Mouse (Mus musculus) neural tube, embryonic 15.5 days (tissue): Measurements from ENCODE around the gene Tbx3. TPM values are rescaled to one million over a fixed set of nuclear protein-coding genes. Genes with fewer than 3 reads are reported as not detected.

Source experiments
- ATAC-seq: fragments of 200-750 bp; cut with Nextera tagmentation; 2 replicates; pipeline ENCODE4 v1.8.0; 2017; ENCODE audit warnings: mild to moderate bottlenecking, moderate TSS enrichment, moderate library complexity; ENCODE audit not compliant: low FRiP score
- H3K27ac ChIP-seq: fragments of 300-500 bp; sonication (generic); replicated peaks from 2 replicates; pipeline ENCODE4 v1.5.1; 2015; ENCODE audit warnings: mild to moderate bottlenecking, inconsistent platforms
- H3K27me3 ChIP-seq: fragments of 300-500 bp; sonication (generic); replicated peaks from 2 replicates; pipeline ENCODE4 v1.6.1; 2015; ENCODE audit warnings: inconsistent platforms
- H3K36me3 ChIP-seq: fragments of 300-500 bp; sonication (generic); 2 replicates; pipeline ENCODE4 v1.6.1; 2015; ENCODE audit warnings: inconsistent platforms
- H3K4me1 ChIP-seq: fragments of 300-500 bp; sonication (generic); 2 replicates; pipeline ENCODE4 v1.6.1; 2015; ENCODE audit warnings: inconsistent platforms
- H3K4me2 ChIP-seq: fragments of 300-500 bp; sonication (generic); 2 replicates; pipeline ENCODE4 v1.6.1; 2015; ENCODE audit warnings: inconsistent platforms, mild to moderate bottlenecking, moderate library complexity
- H3K4me3 ChIP-seq: fragments of 300-500 bp; sonication (generic); replicated peaks from 2 replicates; pipeline ENCODE4 v1.5.1; 2015; ENCODE audit warnings: mild to moderate bottlenecking, inconsistent platforms
- H3K9ac ChIP-seq: fragments of 300-500 bp; sonication (generic); replicated peaks from 2 replicates; pipeline ENCODE4 v1.6.1; 2015; ENCODE audit warnings: mild to moderate bottlenecking, inconsistent platforms
- H3K9me3 ChIP-seq: fragments of 300-500 bp; sonication (generic); replicated peaks from 2 replicates; pipeline ENCODE4 v1.6.1; 2016; ENCODE audit warnings: inconsistent platforms
- WGBS: fragments of 180-500 bp; shearing (Covaris S2); methylation state at CpG from one replicate; pipeline ENCODE4 v1.1.7; 2015; ENCODE audit warnings: mixed read lengths; 5-methylcytosine and 5-hydroxymethylcytosine counted together
- polyA plus RNA-seq: library from polyadenylated mRNA; unstranded; fragments of >200 nt; fragmentation: Nextera tagmentation; extraction: Ambion mirVana; gene quantifications from 2 replicates; pipeline ENCODE4 v1.2.1, GENCODE M21; 2015

Gene Tbx3
- polyA plus RNA-seq, 1 experiment from 2014 or later = 4.1 TPM

DNA sequence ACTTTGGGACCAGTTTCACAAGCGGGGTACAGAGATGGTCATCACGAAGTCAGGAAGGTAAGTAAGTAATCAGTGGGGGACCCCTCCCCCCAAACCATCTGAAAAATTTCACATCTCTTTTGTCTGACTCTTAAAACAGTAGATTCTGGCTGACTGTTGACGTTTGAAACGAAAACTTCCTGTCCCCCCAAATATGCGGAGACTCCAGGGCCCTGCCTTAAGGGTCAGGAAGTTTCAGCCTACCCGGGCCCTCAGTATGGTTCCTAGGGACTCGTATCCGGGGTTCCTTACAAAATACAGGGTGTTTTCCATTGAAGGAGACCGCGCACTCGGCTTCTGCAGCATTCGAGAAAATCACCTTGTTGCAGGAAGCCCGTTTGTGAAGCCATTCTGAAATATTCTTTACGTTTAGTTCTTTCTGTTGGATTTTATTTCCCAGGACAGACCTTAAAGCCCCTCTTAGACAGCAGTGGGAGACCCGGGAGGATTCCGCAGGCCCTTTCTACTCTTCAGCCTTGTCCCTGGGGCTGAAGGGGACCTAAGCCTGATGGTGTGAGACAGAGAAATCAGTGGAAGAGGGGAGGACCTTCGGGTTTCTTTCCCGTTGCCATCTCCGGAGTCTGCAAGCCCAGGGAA lies 2.0 kb downstream of the Tbx3 start:
- H3K4me2 ChIP-seq = peak overlapping the region; percentile 58
- H3K27ac ChIP-seq = no peak overlapping the region
- ATAC-seq = no peak
- WGBS = under 1% methylated on average over 19 of the region's 19 CpGs
- H3K36me3 ChIP-seq = no peaks in the 10 kb centered on the region
- no peaks in the 10 kb centered on the region for H3K9me3 ChIP-seq
- H3K27me3 ChIP-seq = peaks cover 96% of the 10 kb centered on the region
- H3K9ac ChIP-seq = no peak overlapping the region
- peak overlapping the region; percentile 29 for H3K4me3 ChIP-seq
- H3K4me1 ChIP-seq = peaks cover 16% of the 10 kb centered on the region

DNA sequence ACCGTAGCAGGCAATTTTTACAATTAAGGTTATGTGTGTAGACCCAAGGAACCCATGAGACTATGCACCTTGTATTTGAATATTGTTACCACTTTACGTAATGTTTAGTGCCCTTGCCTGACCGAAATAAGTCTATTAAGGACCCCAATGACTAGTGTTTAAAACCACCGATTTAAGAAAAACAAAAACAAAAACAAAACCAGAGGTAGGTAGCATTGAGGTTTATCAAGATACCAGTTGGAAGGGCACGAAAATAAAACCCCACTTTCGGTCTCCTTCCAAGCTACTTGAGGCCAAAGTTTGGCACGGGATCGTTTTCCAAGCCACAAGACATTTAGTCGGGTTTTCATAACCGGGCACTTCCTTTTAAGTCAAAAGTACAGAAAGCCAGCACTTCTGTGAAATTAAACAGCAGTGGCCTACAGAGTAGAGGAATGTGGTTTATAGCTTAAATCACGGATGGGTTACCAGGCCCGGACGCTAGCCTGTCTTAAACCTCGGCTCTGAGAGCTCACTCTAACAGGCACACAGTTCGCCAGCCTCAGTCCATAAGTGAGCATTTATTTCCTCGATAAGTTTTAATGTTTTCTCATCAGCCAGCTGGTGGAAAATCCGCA lies 2.6 kb downstream of the Tbx3 start:
- H3K4me1 ChIP-seq = peaks cover 16% of the 10 kb centered on the region
- H3K36me3 ChIP-seq = no peaks in the 10 kb centered on the region
- H3K27ac ChIP-seq = no peak overlapping the region
- 2% methylated on average over 17 of the region's 17 CpGs for WGBS
- peak overlapping the region; percentile 29 for H3K4me3 ChIP-seq
- no peak for ATAC-seq
- no peaks in the 10 kb centered on the region for H3K9me3 ChIP-seq
- H3K27me3 ChIP-seq = peaks cover 96% of the 10 kb centered on the region
- H3K4me2 ChIP-seq = peak overlapping the region; percentile 58; the same call in 1 of the 2 replicates
- H3K9ac ChIP-seq = no peak overlapping the region

DNA sequence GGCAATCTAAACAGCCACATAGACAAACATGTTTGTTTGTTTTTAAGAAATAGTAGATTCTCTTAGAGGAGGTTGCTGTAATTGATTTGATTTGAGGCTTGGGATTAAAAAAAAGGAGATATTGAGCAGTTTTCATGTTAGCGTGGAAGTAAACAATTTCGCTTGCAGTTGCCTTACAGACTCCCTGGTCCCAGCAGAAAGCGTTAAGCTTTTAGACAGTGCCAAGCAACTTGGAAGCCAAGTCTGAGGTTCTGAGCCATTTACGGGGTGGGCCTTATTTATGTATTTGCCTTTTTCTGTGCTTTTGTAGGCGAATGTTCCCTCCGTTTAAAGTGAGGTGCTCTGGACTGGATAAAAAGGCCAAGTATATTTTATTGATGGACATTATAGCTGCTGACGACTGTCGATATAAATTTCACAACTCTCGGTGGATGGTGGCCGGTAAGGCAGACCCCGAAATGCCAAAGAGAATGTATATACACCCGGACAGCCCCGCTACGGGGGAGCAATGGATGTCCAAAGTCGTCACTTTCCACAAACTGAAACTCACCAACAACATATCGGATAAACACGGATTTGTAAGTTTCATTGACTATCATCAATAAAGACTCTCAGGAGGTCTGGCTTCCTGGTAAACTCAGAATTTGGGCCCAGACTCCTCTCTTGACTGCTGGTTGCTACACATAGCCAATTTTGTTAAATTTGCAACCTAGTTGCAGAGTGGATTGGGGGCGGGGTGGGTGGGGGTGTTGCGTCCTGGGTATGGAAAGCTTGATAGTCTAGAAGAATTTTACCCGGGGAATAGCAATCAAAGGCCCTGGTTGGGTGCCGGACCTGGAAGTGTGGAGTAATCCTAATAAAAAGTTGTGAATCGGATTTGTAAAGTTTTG lies 3.5 kb downstream of the Tbx3 start:
- Histone ChIP-seq H3K4me2 (peak overlapping the region; percentile 23), H3K4me3 (peak overlapping the region; percentile 18; the same call in 1 of the 2 replicates), H3K9me3 (no peaks in the 10 kb centered on the region), H3K4me1 (peaks cover 16% of the 10 kb centered on the region), H3K27ac (no peak overlapping the region), H3K9ac (no peak overlapping the region), H3K27me3 (peaks cover 96% of the 10 kb centered on the region), H3K36me3 (no peaks in the 10 kb centered on the region)
- WGBS = 4% methylated on average over 22 of the region's 22 CpGs
- ATAC-seq = no peak

DNA sequence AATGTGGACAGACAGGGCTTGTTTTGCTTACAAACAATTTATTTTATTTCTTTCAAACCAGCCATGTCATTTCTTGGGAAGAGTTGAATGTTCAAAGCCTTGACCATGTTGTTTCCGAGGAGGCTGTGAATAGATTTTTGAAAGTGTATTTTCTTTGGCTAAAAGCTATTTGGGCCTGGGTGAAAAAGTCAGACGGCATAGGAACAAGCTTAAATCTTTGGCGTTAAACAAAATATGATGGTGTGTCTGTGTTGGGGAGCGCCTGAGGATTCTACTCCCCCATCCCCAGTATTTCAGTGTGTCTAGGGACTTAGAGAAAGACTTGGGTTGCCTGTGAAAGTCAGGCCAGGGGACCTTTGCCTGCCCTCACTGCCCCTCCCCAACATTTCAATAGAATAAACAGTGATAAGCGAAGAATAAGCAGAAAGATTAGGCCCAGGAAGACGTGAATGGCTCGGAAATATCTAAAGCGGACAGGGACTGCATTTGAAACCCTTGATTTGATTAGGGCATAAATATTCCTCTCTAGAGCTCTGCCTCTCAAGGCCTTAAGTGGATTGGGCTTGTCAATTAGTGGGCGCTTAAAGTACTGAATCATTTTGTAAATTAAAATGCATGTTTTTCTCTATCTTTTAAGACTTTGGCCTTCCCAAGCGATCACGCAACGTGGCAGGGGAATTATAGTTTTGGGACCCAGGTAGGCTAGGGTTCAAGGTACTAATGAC lies 4.3 kb downstream of the Tbx3 start:
- Histone ChIP-seq H3K9ac (no peak overlapping the region), H3K4me2 (peak overlapping the region; percentile 23), H3K4me1 (peaks cover 12% of the 10 kb centered on the region), H3K36me3 (no peaks in the 10 kb centered on the region), H3K27ac (no peak overlapping the region), H3K9me3 (no peaks in the 10 kb centered on the region), H3K27me3 (peaks cover 94% of the 10 kb centered on the region), H3K4me3 (no peak overlapping the region)
- ATAC-seq = no peak
- 7% methylated on average over 12 of the region's 12 CpGs for WGBS

DNA sequence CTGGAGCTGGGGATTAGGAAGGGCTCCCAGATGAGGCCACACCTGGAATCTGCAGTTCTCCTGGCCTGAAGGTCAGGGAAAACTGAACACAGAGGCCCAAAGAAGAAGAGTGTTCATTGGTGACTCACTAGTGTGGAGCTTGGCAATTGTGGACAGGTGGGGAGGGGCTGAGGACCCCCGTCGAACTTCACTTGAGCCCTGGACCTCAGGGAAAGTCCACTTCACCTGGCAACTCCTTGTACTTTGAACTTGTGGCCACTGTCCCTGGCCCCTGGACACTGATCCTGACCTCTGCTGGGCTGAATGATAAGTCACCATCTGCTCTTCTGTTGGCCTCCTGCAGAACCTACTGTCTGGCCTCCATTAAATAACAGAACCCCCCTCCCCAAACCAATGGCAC lies 5.8 kb downstream of the Tbx3 start:
- Histone ChIP-seq H3K9ac (no peak overlapping the region), H3K4me3 (no peak overlapping the region), H3K9me3 (no peaks in the 10 kb centered on the region), H3K4me2 (no peak overlapping the region), H3K27me3 (peaks cover 96% of the 10 kb centered on the region), H3K4me1 (peaks cover 6% of the 10 kb centered on the region), H3K36me3 (no peaks in the 10 kb centered on the region), H3K27ac (no peak overlapping the region)
- no peak for ATAC-seq
- 20% methylated on average over 2 of the region's 2 CpGs for WGBS

DNA sequence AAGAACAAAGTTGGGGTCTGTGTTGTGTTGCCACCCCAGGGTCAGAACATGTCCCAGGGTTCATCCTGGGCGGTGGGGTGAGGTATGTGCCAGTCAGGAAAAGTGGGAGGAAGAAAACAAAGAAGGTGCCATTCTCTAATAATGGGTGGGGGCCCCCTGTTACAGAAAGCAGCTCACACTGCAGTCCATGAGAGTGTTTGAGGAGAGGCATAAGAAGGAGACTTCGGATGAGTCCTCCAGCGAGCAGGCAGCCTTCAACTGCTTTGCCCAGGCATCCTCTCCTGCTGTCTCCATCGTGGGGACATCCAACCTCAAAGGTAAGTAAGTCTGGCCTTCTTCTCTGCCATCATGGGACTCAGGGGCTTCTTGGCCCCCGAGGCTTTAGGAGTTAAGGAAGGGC lies 8.0 kb downstream of the Tbx3 start:
- Histone ChIP-seq H3K4me2 (no peak overlapping the region), H3K4me1 (peaks cover 6% of the 10 kb centered on the region), H3K27ac (no peak overlapping the region), H3K4me3 (no peak overlapping the region), H3K27me3 (peaks cover 97% of the 10 kb centered on the region), H3K9me3 (no peaks in the 10 kb centered on the region), H3K9ac (no peak overlapping the region), H3K36me3 (no peaks in the 10 kb centered on the region)
- WGBS = 10% methylated on average over 5 of the region's 5 CpGs
- ATAC-seq = no peak

DNA sequence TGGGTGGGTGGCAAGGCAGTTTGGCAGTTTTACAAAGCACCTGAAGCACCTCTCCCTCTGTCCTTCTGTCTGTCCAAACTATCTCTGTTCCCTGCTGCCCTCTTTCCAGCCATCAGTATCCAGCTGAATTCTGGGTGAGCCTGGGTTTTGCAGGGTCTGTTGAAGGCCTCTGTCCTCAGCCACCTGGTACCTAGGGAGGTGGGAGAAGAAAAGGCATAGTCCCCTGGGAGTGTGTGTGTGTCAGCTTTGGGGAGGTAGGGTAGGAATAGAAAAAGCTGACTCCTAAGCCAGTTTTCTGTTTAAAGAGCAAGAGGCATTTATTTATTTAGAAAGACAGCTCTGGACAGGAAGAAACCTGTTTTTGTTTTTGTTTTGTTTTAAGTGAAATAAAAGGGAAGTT lies 8.6 kb downstream of the Tbx3 start:
- Histone ChIP-seq H3K9ac (no peak overlapping the region), H3K27ac (no peak overlapping the region), H3K4me3 (no peak overlapping the region), H3K4me2 (no peak overlapping the region), H3K27me3 (peaks cover 98% of the 10 kb centered on the region), H3K36me3 (no peaks in the 10 kb centered on the region), H3K4me1 (peaks cover 6% of the 10 kb centered on the region), H3K9me3 (no peaks in the 10 kb centered on the region)
- ATAC-seq = no peak

DNA sequence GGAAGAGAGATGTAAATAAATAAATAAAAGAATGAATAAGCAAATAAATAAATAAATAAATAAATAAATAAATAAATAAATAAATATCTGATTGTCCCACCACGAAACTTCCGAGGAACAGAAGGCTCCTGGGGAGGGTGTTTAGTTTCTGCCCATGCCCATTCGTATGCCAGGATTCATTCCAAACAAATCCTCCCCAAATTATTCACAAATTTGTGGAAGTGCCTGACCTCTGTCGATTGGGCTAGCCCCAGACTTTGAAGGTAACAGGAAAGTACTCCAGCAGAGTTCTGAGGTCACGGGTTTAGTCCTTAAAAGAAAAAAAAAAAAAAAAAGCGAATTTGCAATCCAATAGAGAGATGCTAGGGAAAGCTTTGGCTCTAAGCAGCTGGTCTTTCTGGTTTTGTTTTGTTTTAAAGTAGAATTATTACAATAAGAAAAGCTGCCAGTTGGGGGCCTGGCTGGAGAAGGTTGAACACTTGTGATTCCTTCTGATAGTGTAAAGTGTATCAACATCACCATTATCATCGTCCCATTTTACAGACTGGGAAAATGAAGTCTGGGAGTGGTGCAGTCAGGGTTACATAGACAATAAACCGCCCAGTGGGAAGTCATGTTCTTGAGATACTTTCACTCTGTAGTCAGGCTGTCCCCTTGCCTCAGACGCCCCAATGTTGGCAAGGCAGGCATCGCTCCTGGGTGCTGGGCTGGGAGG lies 9.3 kb downstream of the Tbx3 start:
- no peaks in the 10 kb centered on the region for H3K36me3 ChIP-seq
- WGBS = 14% methylated on average over 10 of the region's 10 CpGs
- no peaks in the 10 kb centered on the region for H3K9me3 ChIP-seq
- no peak for ATAC-seq
- no peak overlapping the region for H3K4me3 ChIP-seq
- H3K4me2 ChIP-seq = 0 out of 2 replicates have a peak overlapping the region, but pooled peaks have one; percentile 7
- peaks cover 6% of the 10 kb centered on the region for H3K4me1 ChIP-seq
- H3K27ac ChIP-seq = no peak overlapping the region
- H3K27me3 ChIP-seq = peaks cover 96% of the 10 kb centered on the region
- H3K9ac ChIP-seq = no peak overlapping the region

DNA sequence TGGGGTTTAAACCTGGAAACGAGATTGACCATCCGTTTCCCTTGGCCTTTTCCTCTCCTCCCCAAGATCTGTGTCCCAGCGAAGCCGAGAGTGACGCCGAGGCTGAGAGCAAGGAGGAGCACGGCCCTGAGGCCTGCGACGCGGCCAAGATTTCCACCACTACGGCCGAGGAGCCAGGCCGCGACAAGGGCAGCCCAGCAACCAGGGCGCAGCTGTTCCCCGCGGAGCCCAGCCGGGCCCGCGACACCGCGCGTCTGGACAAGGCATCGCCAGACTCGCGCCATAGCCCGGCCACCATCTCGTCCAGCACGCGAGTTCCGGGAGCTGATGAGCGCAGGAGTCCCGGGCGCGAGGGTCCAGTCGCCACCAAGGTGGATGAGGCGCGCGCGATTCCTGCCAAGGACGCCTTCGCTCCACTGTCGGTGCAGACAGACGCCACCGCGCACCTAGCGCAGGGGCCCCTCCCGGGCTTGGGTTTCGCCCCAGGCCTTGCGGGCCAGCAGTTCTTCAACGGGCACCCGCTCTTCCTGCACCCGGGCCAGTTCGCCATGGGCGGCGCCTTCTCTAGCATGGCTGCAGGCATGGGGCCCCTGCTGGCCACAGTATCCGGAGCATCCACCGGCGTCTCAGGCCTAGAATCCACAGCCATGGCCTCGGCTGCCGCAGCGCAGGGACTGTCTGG lies 10.0 kb downstream of the Tbx3 start:
- Histone ChIP-seq H3K4me1 (peaks cover 6% of the 10 kb centered on the region), H3K4me2 (peak overlapping the region; percentile 7; the same call in 1 of the 2 replicates), H3K9ac (no peak overlapping the region), H3K27ac (no peak overlapping the region), H3K36me3 (no peaks in the 10 kb centered on the region), H3K9me3 (no peaks in the 10 kb centered on the region), H3K4me3 (peak overlapping the region; percentile 5), H3K27me3 (peaks cover 96% of the 10 kb centered on the region)
- no peak for ATAC-seq
- WGBS = 5% methylated on average over 61 of the region's 62 CpGs

DNA sequence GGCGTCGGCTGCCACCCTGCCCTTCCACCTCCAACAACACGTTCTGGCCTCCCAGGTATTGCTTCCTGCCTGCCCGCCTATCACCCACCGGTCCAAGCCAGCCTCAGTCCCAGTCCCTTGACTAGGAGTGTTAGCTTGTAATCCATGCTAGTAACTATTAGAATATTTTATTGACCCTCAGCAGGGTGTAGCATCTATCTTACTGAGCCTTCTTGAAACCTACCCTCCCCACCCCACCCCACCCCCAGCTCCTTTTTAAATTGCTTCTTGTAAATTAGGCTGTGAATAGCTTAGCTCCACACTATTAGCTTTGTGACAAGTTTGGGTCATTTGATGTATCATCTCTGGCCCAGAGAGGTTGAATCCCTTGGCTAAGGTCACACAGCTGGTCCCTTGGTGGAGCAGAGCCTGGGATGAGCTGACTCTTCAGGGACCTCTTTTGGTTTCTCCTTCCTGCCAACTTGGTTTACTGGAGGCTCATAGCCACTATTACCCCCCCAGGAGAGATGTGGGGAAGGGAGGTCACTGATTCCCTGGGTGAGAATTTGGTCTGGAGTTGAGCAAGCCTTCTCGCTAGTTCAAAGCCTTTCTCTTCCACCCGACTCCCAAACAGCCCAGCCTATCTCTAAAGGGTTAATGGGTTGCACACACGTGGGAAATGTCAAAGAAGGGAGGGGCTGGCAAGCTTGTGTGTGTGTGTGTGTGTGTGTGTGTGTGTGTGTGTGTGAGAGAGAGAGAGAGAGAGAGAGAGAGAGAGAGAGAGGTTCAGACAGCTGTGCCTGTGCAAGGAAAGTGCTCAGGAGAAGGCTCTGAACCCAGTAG lies 10.8 kb downstream of the Tbx3 start:
- 5% methylated on average over 8 of the region's 8 CpGs for WGBS
- Histone ChIP-seq H3K27me3 (peaks cover 96% of the 10 kb centered on the region), H3K9ac (no peak overlapping the region), H3K36me3 (no peaks in the 10 kb centered on the region), H3K27ac (no peak overlapping the region), H3K4me3 (peak overlapping the region; percentile 5; the same call in 1 of the 2 replicates), H3K4me2 (no peak overlapping the region), H3K4me1 (peaks cover 12% of the 10 kb centered on the region), H3K9me3 (no peaks in the 10 kb centered on the region)
- no peak for ATAC-seq
